Mouse (Mus musculus) MEL (cell line): ENCODE results near the gene Ap2b1. TPM values are rescaled to one million over a fixed set of nuclear protein-coding genes. Genes with fewer than 3 reads are reported as not detected.

Source experiments
- DNase-seq: peaks from one replicate; pipeline ENCODE4 v3.0.0; 2011; ENCODE audit warnings: low read depth, low spot score
- H3K27ac ChIP-seq: 2 replicates; pipeline ENCODE4 v1.5.1; 2012; ENCODE audit warnings: low read depth, mild to moderate bottlenecking, control low read depth, low read length, moderate library complexity; ENCODE audit not compliant: control insufficient read depth
- H3K27me3 ChIP-seq, 2 experiments: fragments of 150-350 bp in 1 of 2; sonication (generic) in 1 of 2; 2 replicates each; pipeline ENCODE4 v1.6.1; 2012; ENCODE audit warnings: low read length in 2 of 2, mild to moderate bottlenecking in 2 of 2, improper control_type of control experiment in 1 of 2, moderate library complexity in 1 of 2; ENCODE audit not compliant: insufficient read depth in 2 of 2, control insufficient read depth in 1 of 2
- H3K36me3 ChIP-seq, 2 experiments: 2 replicates each; pipeline ENCODE4 v1.6.1; 2012 to 2014; ENCODE audit warnings: low read length in 2 of 2, improper control_type of control experiment in 1 of 2, inconsistent platforms in 1 of 2, mild to moderate bottlenecking in 1 of 2; ENCODE audit not compliant: insufficient read depth in 2 of 2, control insufficient read depth in 1 of 2
- H3K4me1 ChIP-seq, 2 experiments: fragments of 150-350 bp in 1 of 2; sonication (generic) in 1 of 2; 2 replicates each; pipeline ENCODE4 v1.6.1; 2012; ENCODE audit warnings: low read length in 2 of 2, improper control_type of control experiment in 1 of 2, mild to moderate bottlenecking in 1 of 2; ENCODE audit not compliant: insufficient read depth in 2 of 2, control insufficient read depth in 1 of 2
- H3K4me3 ChIP-seq, 2 experiments: fragments of 150-350 bp in 1 of 2; sonication (generic) in 1 of 2; 2 replicates each; pipeline ENCODE4 v1.5.1; 2012; ENCODE audit warnings: low read depth in 2 of 2, low read length in 2 of 2, mild to moderate bottlenecking in 2 of 2, moderate library complexity in 2 of 2, control low read depth in 1 of 2, improper control_type of control experiment in 1 of 2; ENCODE audit not compliant: control insufficient read depth in 1 of 2, insufficient read depth in 1 of 2
- H3K79me2 ChIP-seq: 2 replicates; pipeline ENCODE4 v1.6.1; 2012; ENCODE audit warnings: mild to moderate bottlenecking, low read length, moderate library complexity; ENCODE audit not compliant: control insufficient read depth, poor library complexity, insufficient read depth
- H3K9ac ChIP-seq: 2 replicates; pipeline ENCODE4 v1.6.1; 2012; ENCODE audit warnings: low read depth, mild to moderate bottlenecking, control low read depth, low read length, moderate library complexity; ENCODE audit not compliant: control insufficient read depth, poor library complexity, severe bottlenecking
- H3K9me3 ChIP-seq: fragments of 150-350 bp; sonication (generic); replicated peaks from 2 replicates; pipeline ENCODE4 v1.6.1; 2012; ENCODE audit warnings: mild to moderate bottlenecking, low read length, improper control_type of control experiment, moderate library complexity; ENCODE audit not compliant: insufficient read depth
- BHLHE40 ChIP-seq: IDR thresholded peaks from 2 replicates; pipeline ENCODE4 v1.6.1; 2012; ENCODE audit warnings: low read depth, mild to moderate bottlenecking, inconsistent platforms, low read length, improper control_type of control experiment, borderline replicate concordance
- CHD1 ChIP-seq: IDR thresholded peaks from 2 replicates; pipeline ENCODE4 v1.6.1; 2012; ENCODE audit warnings: low read depth, mild to moderate bottlenecking, inconsistent platforms, low read length, improper control_type of control experiment
- CTCF ChIP-seq, 3 experiments: IDR thresholded peaks in 2 of 3; conservative IDR thresholded peaks in 1 of 3; 2 replicates each; pipeline ENCODE4 v1.5.1; 2011 to 2012; ENCODE audit warnings: low read length in 3 of 3, low read depth in 2 of 3, mild to moderate bottlenecking in 2 of 3, improper control_type of control experiment in 1 of 3, inconsistent platforms in 1 of 3, mixed read lengths in 1 of 3, moderate library complexity in 1 of 3; ENCODE audit not compliant: control insufficient read depth in 1 of 3, insufficient read depth in 1 of 3, poor library complexity in 1 of 3, severe bottlenecking in 1 of 3
- ELF1 ChIP-seq: IDR thresholded peaks from 2 replicates; pipeline ENCODE4 v1.6.1; 2014; ENCODE audit warnings: low read depth, mild to moderate bottlenecking, inconsistent platforms, low read length, improper control_type of control experiment, moderate library complexity
- GATA1 ChIP-seq: IDR thresholded peaks from 2 replicates; pipeline ENCODE4 v1.6.1; 2011; ENCODE audit warnings: low read depth, low read length, improper control_type of control experiment
- MAFK ChIP-seq: IDR thresholded peaks from 2 replicates; pipeline ENCODE4 v1.6.1; 2011; ENCODE audit warnings: low read depth, mild to moderate bottlenecking, low read length, improper control_type of control experiment, borderline replicate concordance
- NELFE ChIP-seq: IDR thresholded peaks from 2 replicates; pipeline ENCODE4 v1.6.1; 2011; ENCODE audit warnings: low read depth, low read length, improper control_type of control experiment
- POLR2AphosphoS2 ChIP-seq: IDR thresholded peaks from 2 replicates; pipeline ENCODE4 v1.6.1; 2011; ENCODE audit warnings: low read length, improper control_type of control experiment
- RCOR1 ChIP-seq: IDR thresholded peaks from 2 replicates; pipeline ENCODE4 v1.6.1; 2012; ENCODE audit warnings: low read depth, mild to moderate bottlenecking, inconsistent platforms, low read length, improper control_type of control experiment
- SIN3A ChIP-seq: IDR thresholded peaks from 2 replicates; pipeline ENCODE4 v1.6.1; 2012; ENCODE audit warnings: low read length, improper control_type of control experiment, inconsistent platforms
- SMC3 ChIP-seq: IDR thresholded peaks from 2 replicates; pipeline ENCODE4 v1.6.1; 2011; ENCODE audit warnings: low read depth, low read length, improper control_type of control experiment
- TAL1 ChIP-seq: IDR thresholded peaks from 2 replicates; pipeline ENCODE4 v1.6.1; 2012; ENCODE audit warnings: mild to moderate bottlenecking, inconsistent platforms, low read length, moderate library complexity, mixed read lengths
- UBTF ChIP-seq: IDR thresholded peaks from 2 replicates; pipeline ENCODE4 v1.6.1; 2012; ENCODE audit warnings: low read depth, mild to moderate bottlenecking, inconsistent platforms, low read length, improper control_type of control experiment, moderate library complexity, borderline replicate concordance; ENCODE audit not compliant: insufficient read depth
- USF1 ChIP-seq: IDR thresholded peaks from 2 replicates; pipeline ENCODE4 v1.6.1; 2014; ENCODE audit warnings: low read depth, mild to moderate bottlenecking, inconsistent platforms, low read length, improper control_type of control experiment, moderate library complexity
- ZKSCAN1 ChIP-seq: IDR thresholded peaks from 2 replicates; pipeline ENCODE4 v1.6.1; 2012; ENCODE audit warnings: low read depth, mild to moderate bottlenecking, inconsistent platforms, low read length, improper control_type of control experiment, moderate library complexity
- ZNF384 ChIP-seq: IDR thresholded peaks from 2 replicates; pipeline ENCODE4 v1.6.1; 2012; ENCODE audit warnings: low read depth, mild to moderate bottlenecking, inconsistent platforms, low read length, improper control_type of control experiment
- polyA plus RNA-seq, 2 experiments: library from polyadenylated mRNA; stranded (reverse) in 1 of 2; unstranded in 1 of 2; fragments of >175 nt in 1 of 2; fragments of >200 nt in 1 of 2; gene quantifications; 2 replicates each; pipeline versions ENCODE4 v1.2.1 to v1.2.4; 2012; ENCODE audit warnings: low replicate concordance in 2 of 2, low read depth in 1 of 2; ENCODE audit not compliant: insufficient read length in 2 of 2, insufficient read depth in 1 of 2, missing spikeins in 1 of 2
- total RNA-seq: library from RNA; depleted of rRNA; stranded (reverse); fragments of 300-350 nt; gene quantifications from 2 replicates; pipeline ENCODE4 v1.2.3, GENCODE M21; 2012

Ap2b1 gene
- total and polyA plus RNA-seq, 3 experiments: 60.6 to 165 (median 68.9) TPM

GRCm38 (mm10) chr11:83371267-83371666, 72.4 kb downstream of the Ap2b1 start:
- H3K9ac ChIP-seq: no peak overlapping the region
- no peak overlapping the region for H3K27ac ChIP-seq
- no peaks in the 10 kb centered on the region for H3K9me3 ChIP-seq
- TF ChIP-seq BHLHE40 (no peak), NELFE (no peak), CTCF (IDR thresholded peaks at IDR 0.05 in 2 of 3, conservative IDR thresholded peaks at IDR 0.05 in 1 of 3; ENCODE audit: control insufficient read depth in 1 of 3, insufficient read depth in 1 of 3, low read depth in 2 of 3, low read length in 3 of 3, poor library complexity in 1 of 3, severe bottlenecking in 1 of 3) (no peak), UBTF (no peak), GATA1 (no peak), ELF1 (no peak), ZNF384 (no peak), POLR2AphosphoS2 (no peak), ZKSCAN1 (no peak), SMC3 (no peak), TAL1 (no peak), SIN3A (no peak), MAFK (no peak), USF1 (no peak), RCOR1 (no peak), CHD1 (no peak)
- DNase-seq: no peak
- no peaks in the 10 kb centered on the region for H3K79me2 ChIP-seq
- no peak overlapping the region for H3K4me3 ChIP-seq
- H3K36me3 ChIP-seq: peaks cover 0 to 32% of the 10 kb centered on the region in 2 experiments; a peak in 2 of 4 replicates
- H3K27me3 ChIP-seq: no peaks in the 10 kb centered on the region
- H3K4me1 ChIP-seq: no peaks in the 10 kb centered on the region

- H3K79me2 ChIP-seq: no peaks in the 10 kb centered on the region
- H3K27ac ChIP-seq: no peak overlapping the region
- H3K4me3 ChIP-seq: no peak overlapping the region
- TF ChIP-seq MAFK (no peak), TAL1 (0 out of 2 replicates have a peak, but pooled peaks have one; percentile 9)
- TF ChIP-seq, all 39 proteins: peak for 1
- no peaks in the 10 kb centered on the region for H3K27me3 ChIP-seq
- peak; percentile 17 for DNase-seq
- no peaks in the 10 kb centered on the region for H3K9me3 ChIP-seq
- H3K4me1 ChIP-seq: no peaks in the 10 kb centered on the region
- no peak overlapping the region for H3K9ac ChIP-seq
- H3K36me3 ChIP-seq: peaks cover 5 to 12% of the 10 kb centered on the region in 2 experiments
Observed at GRCm38 (mm10) chr11:83379745-83380341, 81.0 kb downstream of the Ap2b1 start.
